Mouse (Mus musculus) urinary bladder, postnatal 36 days (tissue): ENCODE results near the gene Pgp.

Source experiments
- DNase-seq, 2 experiments: peaks; one replicate each; pipeline ENCODE4 v3.0.0; 2022; ENCODE audit warnings: low spot score in 2 of 2, mixed read lengths in 1 of 2

The Pgp gene

GRCm38 (mm10) chr17:24481027-24481815, 11.0 kb downstream of the Pgp start:
- no peak for DNase-seq

GRCm38 (mm10) chr17:24483495-24483894, 13.3 kb downstream of the Pgp start:
- no peak for DNase-seq

DNA sequence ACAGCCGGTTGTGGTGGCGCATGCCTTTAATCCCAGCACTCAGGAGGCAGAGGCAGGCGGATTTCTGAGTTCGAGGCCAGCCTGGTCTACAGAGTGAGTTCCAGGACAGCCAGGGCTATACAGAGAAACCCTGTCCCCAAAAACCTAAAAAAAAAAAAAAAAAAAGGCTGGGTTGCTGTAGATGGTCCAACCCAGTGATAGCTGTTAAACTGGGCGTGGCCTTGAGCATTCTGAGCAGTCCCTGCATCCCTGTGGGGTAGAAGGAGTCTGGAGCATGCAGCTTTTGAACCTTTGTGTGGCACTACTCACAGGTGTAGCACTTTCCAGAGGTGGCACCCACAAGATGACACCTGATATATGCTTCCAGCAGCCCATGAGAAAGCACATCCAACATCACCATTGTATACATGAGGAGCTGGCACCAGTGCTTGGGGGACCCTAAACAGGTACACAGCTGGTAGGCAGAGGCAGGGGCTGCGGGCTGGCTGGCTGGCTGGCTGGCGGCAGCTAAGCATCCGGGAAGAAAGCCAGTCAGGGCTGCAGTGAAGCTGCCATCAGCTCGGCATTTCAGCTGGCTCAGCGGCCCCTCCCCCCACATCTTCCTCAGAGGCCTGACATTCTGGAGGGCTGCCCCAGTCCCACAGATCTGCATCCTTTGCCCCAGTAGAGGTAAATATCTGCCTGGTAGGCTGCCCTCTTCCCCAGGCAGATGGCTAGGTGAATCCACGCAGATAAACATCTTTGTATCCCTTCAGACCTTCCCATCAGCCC, 15.1 kb downstream of the Pgp start:
- no peak for DNase-seq

GRCm38 (mm10) chr17:24488186-24488661, 18.0 kb downstream of the Pgp start, which contains the start of gene Caskin1:
TSS of gene Caskin1 (plus strand) at chr17:24488601.
- no peak for DNase-seq

GRCm38 (mm10) chr17:24488662-24489264, 18.6 kb downstream of the Pgp start:
- no peak for DNase-seq

GRCm38 (mm10) chr17:24489265-24490030, 19.3 kb downstream of the Pgp start:
- no peak for DNase-seq

DNA sequence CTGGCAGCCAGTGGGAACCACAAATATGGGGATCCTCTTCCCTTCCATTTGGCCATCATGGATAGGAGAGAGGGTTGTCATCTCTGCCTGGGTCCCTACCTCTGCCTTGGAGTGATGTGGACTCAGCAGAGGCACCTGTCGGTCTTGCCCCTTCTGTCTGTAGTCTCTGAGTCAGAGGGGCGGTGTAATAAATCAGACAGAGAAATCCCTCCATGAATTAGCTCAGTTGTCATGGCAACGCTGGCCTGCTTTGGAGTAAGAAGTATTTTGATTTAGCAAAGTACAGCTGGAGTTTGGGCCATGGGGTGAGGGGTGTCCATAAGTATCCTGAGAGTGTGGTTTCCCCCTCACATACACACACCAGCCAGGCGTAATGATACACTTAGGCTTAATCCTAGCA, 20.2 kb downstream of the Pgp start:
- DNase-seq = no peak

DNA sequence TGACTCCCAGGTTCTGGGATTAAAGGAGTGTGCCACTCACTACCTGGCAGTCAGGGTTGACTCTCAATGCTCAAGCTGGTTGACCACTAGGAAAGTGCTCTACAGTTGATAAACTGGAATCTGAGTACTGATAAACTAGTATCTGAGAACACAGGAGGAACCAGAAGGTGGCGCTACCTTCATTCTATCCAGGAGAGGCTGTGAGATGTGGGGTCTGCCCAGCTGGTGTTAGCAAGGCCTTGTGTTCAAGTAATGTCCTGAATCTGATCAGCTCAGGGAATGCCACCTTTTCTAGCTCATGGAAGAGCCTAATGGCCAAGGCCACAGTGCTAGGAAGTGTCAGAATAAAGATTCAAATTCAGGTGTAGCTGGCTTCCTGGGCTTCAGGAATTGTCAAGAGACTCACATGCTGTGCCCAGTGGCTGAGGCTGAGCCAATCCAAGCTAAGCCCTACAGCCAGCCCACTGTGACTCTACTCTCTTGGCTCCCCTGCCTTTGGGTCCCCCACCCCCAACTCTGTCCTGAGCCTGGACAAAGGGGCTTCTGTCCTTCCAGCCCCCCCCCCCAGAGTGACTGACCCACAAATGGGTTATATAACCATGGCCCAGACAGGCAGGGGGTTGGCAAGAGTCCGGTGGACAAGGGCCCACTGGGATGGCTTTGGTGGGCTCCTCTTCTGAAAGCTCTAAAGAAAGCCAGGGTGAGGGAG, 24.6 kb downstream of the Pgp start:
- DNase-seq = no peak

GRCm38 (mm10) chr17:24495443-24495842, 25.3 kb downstream of the Pgp start:
- DNase-seq = no peak

DNA sequence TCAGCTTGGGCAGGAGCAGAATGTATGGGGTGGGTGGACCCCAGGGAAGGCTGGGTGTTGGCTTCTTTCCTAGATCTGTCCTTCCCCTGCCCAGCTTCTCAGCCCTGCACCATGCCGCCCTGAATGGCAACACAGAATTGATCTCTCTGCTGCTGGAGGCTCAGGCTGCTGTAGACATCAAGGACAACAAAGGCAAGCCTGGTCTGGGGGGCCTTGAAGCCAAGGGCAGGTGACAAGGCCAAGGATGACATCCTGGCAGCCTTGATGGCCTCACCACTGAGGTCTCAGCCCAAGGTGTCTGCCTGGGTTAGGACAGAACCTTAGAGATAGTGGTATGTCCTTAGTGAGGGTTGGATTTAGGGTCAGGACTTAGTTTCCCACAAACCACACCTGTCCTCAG, 25.8 kb downstream of the Pgp start:
- no peak for DNase-seq

DNA sequence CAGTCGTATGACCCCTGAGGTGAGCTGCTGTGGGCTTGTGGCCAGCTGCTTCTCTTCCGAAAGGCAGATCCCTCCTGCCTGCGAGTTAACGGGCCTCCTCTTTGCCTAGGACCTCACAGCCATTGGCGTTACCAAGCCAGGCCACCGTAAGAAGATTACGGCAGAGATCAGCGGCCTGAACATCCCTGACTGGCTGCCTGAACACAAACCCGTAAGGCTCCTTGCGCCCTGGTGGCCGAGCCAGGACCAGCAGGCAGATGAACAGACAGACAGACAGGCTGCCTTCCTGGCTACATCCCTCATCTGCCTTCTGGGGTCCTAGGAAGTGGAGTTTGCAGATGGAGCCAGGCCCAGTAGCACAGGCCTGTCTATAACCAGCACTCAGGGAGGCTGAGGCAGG, 32.0 kb downstream of the Pgp start:
- DNase-seq = no peak

GRCm38 (mm10) chr17:24504085-24504484, 33.9 kb downstream of the Pgp start:
- no peak for DNase-seq

GRCm38 (mm10) chr17:24505286-24505955, 35.2 kb downstream of the Pgp start:
- DNase-seq = no peak

DNA sequence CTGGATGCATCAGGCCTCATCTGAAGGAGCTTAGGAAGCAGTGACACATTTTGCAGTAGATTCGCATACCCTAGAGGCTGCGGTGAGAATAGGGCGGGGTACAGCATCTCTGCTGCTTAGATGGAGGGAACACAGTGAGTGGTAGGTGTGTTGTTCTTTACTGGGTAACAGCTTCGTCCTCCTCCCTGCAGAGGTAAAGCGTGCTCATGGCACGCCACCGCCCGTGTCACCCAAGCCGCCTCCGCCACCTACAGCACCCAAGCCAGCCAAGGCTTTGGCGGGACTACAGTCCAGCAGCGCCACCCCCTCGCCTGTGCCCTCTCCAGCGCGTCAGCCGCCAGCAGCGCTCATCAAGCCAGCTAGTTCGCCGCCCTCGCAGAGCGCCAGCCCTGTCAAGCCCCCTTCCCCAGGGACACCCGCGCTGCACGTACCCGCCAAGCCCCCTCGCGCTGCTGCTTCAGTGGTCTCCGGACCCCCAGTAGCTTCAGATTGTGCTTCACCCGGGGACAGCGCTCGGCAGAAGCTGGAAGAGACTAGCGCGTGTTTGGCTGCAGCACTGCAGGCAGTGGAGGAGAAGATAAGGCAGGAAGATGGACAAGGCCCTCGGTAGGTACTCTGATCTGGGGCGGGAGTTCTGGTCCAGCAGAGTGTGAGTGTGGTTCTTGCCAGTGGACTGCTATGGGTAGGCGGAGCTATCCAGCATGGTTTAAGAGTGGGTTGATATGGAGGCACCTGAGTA, 36.3 kb downstream of the Pgp start:
- DNase-seq = no peak

- DNase-seq = no peak
These were observed 37.0 kb downstream of the Pgp start for GRCm38 (mm10) chr17:24507129-24507664.

DNA sequence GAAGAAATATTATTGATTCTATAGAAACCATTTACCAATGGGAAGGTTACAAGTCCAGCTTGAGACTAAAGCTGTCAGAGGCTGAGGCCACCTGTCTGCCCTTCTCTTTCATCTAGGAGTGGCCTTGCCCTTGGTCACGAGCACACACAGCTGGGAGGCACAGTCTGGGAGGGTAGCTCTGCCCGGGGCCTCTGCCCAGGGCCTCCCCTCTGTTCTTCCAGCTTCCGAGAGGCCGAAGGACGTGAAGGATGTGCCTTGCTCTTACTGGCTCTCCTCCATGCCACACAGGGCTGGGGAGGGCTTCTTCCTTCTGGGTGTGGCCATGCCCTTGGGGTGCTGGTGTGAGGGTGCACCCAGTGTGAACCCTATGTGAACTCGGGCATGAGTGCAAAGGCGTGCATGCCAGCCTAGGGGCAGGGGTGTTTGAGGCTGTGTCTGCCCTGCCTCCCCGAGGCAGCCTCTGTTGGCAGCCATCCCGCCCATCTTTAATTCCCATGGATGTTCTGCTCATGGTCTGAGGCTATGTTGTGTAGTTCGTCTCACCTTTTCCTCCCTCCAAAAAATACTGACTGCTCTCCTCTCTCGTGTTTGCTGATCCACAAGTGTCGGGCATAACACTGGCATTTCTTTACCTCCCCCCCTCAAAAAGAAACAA, 37.7 kb downstream of the Pgp start:
- no peak for DNase-seq

DNA sequence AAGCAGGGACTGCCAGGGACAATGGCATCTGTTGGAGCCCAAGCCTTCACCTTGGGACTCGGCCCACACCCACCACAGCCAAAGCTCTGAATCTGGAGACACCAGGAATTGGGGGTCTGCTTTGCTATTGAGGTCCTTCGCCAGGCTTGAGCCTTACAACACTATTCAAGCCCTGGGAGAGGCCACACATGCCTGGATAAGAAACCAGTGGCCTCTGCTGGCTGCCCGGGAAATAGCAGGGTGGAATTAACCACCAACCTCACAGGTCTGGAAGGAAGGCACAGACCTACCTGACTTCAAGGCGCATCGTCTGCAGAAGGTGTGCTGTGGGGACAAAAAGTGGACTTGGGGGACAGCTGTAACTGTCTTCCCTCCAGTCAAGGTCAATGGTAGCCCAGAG, 43.4 kb downstream of the Pgp start:
- peak; percentile 37 to 46 for DNase-seq

DNA sequence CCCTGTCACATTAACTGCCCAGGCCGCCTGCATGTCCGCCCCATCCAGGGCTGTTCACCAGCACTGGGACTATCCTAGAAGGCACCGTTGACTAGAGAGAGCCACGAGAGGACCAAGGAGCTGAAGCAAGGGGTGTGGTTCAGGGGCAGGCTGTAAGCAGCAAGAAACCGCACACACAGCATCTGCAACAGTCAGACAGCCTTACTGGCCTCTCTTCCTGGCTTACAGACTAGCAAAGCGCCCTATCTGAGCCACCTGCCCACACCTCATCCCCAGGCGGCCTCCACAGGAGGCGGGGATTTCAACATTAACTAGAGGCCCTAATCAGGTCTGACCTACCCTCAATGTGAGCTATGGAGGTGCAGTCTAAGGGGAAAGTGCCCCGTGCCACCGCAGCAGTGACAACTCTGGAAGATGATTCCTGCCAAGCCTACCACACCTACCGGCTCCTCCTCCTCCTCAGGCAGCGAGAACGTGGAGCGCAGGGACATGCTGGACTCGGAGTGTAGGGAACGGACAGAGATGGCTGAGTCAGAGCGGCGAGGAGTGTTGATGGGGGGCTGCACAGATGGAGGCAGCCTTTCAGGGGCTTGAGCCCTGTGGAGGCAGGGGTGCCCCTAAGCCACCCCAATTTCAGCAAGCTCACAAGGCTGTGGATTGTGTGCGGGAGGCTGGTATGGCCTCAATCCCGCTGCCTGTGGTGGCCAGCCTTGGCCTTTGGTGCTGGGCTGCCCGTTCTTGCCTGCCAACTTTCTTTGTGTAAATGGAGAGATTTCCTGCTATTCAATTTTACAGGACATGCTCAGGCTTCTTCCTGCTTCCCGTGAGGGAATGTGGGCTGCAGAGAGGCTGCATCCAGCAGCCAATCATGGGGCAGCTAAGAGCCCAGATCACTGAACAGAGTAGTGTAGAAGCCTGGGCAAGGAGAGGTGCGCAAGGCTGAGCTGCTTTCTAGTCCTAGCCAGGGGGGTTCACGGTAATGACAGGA, 44.4 kb downstream of the Pgp start:
- DNase-seq = no peak
